Mouse (Mus musculus): ENCODE results near the gene Atp8b3.

DNA sequence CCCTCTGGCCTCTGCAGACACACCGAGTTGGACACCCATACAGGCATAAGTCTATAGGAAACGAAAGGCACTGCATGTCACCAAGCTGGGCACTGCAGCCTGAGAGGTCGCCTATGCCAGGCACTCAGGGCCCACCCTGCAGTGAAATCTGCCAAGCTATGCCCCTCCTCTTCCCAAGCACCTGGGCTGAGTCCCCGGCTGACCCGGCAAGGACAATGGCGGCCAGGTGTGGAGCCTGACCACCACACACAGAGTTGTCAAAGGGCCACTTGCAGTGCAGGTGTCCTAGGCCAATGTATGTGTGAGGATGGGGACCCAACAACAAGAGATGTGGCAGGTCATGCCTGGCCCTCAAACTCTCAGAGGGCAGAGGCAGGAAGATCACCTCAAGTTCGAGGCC, 20.5 kb upstream of the Atp8b3 start:
- TF ChIP-seq CTCF (IDR thresholded peaks at IDR 0.05; ENCODE audit: low read depth) (no peak), EP300 (IDR thresholded peaks at IDR 0.05; ENCODE audit: low read depth) (no peak)

All from liver, embryonic 14.5 days (tissue).